Mouse (Mus musculus) lung, postnatal 0 days (tissue): ENCODE measurements around the gene Smc5. TPM values are rescaled to one million over a fixed set of nuclear protein-coding genes. Genes with fewer than 3 reads are reported as not detected.

ENCODE experiments used
- ATAC-seq: fragments of 200-750 bp; cut with Nextera tagmentation; 2 replicates; pipeline ENCODE4 v1.8.0; 2017; ENCODE audit warnings: moderate library complexity
- DNase-seq: peaks from one replicate; pipeline ENCODE4 v3.0.0-alpha.2; 2016; ENCODE audit warnings: low spot score
- H3K27ac ChIP-seq: fragments of 300-500 bp; sonication (generic); 2 replicates; pipeline ENCODE4 v1.5.1; 2014; ENCODE audit warnings: antibody characterized with exemption, mild to moderate bottlenecking, low read length, mixed read lengths
- H3K27me3 ChIP-seq: fragments of 300-500 bp; sonication (generic); replicated peaks from 2 replicates; pipeline ENCODE4 v1.6.1; 2014; ENCODE audit warnings: low read length, mixed read lengths; ENCODE audit not compliant: insufficient read depth
- H3K36me3 ChIP-seq: fragments of 300-500 bp; sonication (generic); 2 replicates; pipeline ENCODE4 v1.6.1; 2014; ENCODE audit warnings: low read length, mixed read lengths; ENCODE audit not compliant: insufficient read depth
- H3K4me1 ChIP-seq: fragments of 300-500 bp; sonication (generic); 2 replicates; pipeline ENCODE4 v1.6.1; 2014; ENCODE audit warnings: antibody characterized with exemption, low read depth, low read length, mixed read lengths; ENCODE audit not compliant: insufficient read depth
- H3K4me2 ChIP-seq: fragments of 300-500 bp; sonication (generic); replicated peaks from 2 replicates; pipeline ENCODE4 v1.6.1; 2014; ENCODE audit warnings: low read depth, mild to moderate bottlenecking, low read length, moderate library complexity, mixed read lengths
- H3K4me3 ChIP-seq: fragments of 300-500 bp; sonication (generic); 2 replicates; pipeline ENCODE4 v1.5.1; 2014; ENCODE audit warnings: low read depth, low read length
- H3K9ac ChIP-seq: fragments of 300-500 bp; sonication (generic); replicated peaks from 2 replicates; pipeline ENCODE4 v1.6.1; 2014; ENCODE audit warnings: low read depth, mild to moderate bottlenecking
- H3K9me3 ChIP-seq: fragments of 300-500 bp; sonication (generic); 2 replicates; pipeline ENCODE4 v1.6.1; 2016; ENCODE audit warnings: low read length, mixed read lengths
- CTCF ChIP-seq: IDR thresholded peaks from 2 replicates; pipeline ENCODE4 v1.5.1; 2016; ENCODE audit warnings: antibody characterized with exemption, mild to moderate bottlenecking
- EP300 ChIP-seq: IDR thresholded peaks from 2 replicates; pipeline ENCODE4 v1.6.1; 2016; ENCODE audit warnings: antibody characterized with exemption, mild to moderate bottlenecking, control low read depth
- WGBS: fragments of 180-500 bp; shearing (Covaris S2); extraction: QIAGEN DNeasy Blood & Tissue Kit; methylation state at CpG from one replicate; pipeline ENCODE4 v1.1.7; 2014; 5-methylcytosine and 5-hydroxymethylcytosine counted together
- polyA plus RNA-seq: library from polyadenylated mRNA; unstranded; fragments of >200 nt; fragmentation: Nextera tagmentation; extraction: Ambion mirVana; gene quantifications from 2 replicates; pipeline ENCODE4 v1.2.1, GENCODE M21; 2015

Gene Smc5
- polyA plus RNA-seq, 1 experiment from 2014 or later: 12.9 TPM

DNA sequence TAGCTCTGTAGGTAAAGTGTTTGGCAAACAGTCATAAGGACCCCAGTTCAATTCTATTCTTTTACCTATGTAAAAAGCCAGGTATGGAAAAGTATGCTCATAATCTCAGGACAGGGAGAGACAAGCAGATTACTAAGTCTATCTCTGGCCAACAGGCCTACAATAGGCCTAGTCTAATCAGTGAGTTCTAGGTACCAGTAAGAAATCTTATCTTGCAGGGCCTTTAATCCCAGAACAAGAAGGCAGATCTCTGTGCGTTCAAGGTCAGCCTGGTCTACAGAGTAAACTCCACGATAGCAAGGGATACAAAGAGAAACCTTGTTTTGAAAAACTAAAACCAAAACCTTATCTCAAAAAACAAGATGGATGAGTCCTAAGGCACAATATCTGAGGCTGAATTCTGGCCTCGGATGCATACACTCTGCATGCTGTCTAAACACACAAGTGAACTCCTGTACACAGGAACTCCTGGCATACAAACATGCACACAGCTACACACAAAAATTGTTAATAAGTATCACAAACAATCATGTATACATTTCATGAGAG lies 70.1 kb downstream of the Smc5 start:
- Histone ChIP-seq H3K4me3 (no peak overlapping the region), H3K27ac (no peak overlapping the region), H3K9ac (no peak overlapping the region), H3K36me3 (0 out of 2 replicates have a peak, but pooled peaks cover under 1% of the 10 kb centered on the region), H3K9me3 (no peaks in the 10 kb centered on the region), H3K4me1 (no peaks in the 10 kb centered on the region), H3K27me3 (no peaks in the 10 kb centered on the region), H3K4me2 (no peak overlapping the region)
- TF ChIP-seq EP300: no peak
- no peak for TF ChIP-seq CTCF
- DNase-seq (no peak), ATAC-seq (no peak)
- 92% methylated on average over 3 of the region's 3 CpGs for WGBS

DNA sequence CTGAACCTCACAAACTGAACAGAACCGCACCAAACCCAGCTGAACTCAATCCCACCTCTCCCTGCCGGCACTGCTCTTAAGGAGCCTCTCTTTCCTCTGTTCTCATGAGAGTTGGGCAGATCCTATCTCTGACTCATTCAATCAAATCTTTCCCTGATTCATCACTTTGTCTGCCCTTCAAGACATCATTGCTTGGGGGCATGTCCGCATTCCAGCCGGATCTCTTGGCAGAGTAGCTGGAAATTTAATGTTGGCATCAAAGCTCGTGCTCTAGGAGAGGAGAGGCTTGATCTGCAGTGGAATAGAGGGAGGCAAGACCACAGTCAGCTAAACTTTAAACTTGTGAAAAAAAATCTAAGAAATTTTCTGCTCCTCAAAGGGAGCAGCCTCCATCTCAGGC lies 71.6 kb downstream of the Smc5 start:
- H3K9ac ChIP-seq: no peak overlapping the region
- H3K27ac ChIP-seq: no peak overlapping the region
- H3K9me3 ChIP-seq: no peaks in the 10 kb centered on the region
- H3K4me2 ChIP-seq: no peak overlapping the region
- TF ChIP-seq EP300 (no peak), CTCF (no peak)
- no peaks in the 10 kb centered on the region for H3K36me3 ChIP-seq
- no peaks in the 10 kb centered on the region for H3K4me1 ChIP-seq
- H3K4me3 ChIP-seq: no peak overlapping the region
- H3K27me3 ChIP-seq: no peaks in the 10 kb centered on the region
- 96% methylated on average over 5 of the region's 5 CpGs for WGBS
- DNase-seq: no peak
- no peak for ATAC-seq

DNA sequence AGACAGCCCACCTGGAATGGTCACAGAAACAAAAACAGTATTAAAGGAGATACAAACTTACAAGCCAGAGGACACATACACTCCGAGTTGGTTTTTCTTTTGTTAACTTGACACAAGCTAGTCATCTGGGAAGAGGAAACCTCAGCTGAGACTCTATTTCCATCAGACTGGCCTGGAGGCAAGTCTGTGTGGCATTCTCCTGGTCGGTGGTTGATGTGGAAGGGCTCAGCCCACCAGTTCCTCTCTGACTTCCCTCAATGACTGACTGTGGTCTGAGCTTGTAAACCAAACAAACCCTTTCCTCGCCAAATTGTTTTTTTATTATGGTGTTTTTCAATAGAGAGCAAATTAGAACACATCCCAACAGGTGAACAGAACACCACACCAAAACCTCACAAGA lies 80.6 kb downstream of the Smc5 start:
- no peak overlapping the region for H3K27ac ChIP-seq
- H3K4me3 ChIP-seq: no peak overlapping the region
- H3K4me2 ChIP-seq: no peak overlapping the region
- no peaks in the 10 kb centered on the region for H3K9me3 ChIP-seq
- no peak for TF ChIP-seq EP300
- no peak for TF ChIP-seq CTCF
- no peak for ATAC-seq
- H3K9ac ChIP-seq: no peak overlapping the region
- 68% methylated on average over 3 of the region's 3 CpGs for WGBS
- no peaks in the 10 kb centered on the region for H3K4me1 ChIP-seq
- no peaks in the 10 kb centered on the region for H3K27me3 ChIP-seq
- H3K36me3 ChIP-seq: no peaks in the 10 kb centered on the region
- DNase-seq: no peak

DNA sequence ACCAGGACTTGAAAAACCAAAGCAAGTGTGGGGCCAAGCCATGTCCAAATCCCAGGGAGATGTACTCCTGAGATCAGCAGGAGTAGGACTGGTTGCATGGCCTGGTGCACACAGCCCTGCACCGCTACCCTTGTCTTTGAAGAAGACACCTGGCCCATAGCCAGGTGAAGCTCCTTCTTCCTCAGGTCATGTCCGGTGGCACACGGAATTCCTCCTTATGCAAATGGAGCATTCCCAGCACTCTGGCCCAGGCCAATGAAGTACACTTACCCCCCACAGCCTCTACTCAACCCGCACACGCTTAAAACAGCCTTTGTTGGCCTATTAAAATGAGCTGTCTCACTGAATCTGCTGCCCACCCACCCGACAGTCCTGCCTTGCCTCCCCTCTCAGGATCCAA lies 82.2 kb downstream of the Smc5 start:
- H3K27me3 ChIP-seq: no peaks in the 10 kb centered on the region
- whole genome bisulfite sequencing: 92% methylated on average over 6 of the region's 6 CpGs
- ATAC-seq: no peak

DNA sequence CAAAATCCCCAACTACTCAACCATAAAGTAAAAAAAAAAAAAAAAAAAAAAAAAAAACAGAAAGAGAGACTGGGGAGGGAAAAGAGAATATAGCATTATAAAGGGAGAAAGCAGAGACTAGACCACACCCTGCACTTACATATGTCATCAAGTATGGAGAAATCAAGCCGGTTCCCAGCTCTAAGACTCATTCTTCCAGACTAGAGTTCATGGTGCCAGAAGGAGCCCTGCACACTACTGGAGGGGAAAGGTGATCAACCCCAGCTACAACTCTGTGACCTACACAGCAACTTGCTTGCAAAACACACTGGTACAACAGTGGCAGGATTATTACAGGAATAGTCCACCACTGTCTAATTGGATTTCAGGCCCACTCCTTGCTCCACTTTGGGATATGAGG lies 84.0 kb downstream of the Smc5 start:
- peak; percentile 56; the same call in 1 of the 2 replicates for ATAC-seq

More for the DNA sequence above, 82.2 kb downstream of the Smc5 start:
- Histone ChIP-seq H3K4me3 (no peak overlapping the region), H3K9me3 (no peaks in the 10 kb centered on the region), H3K4me2 (no peak overlapping the region), H3K9ac (no peak overlapping the region), H3K4me1 (no peaks in the 10 kb centered on the region), H3K27ac (no peak overlapping the region), H3K36me3 (no peaks in the 10 kb centered on the region)
- DNase-seq: no peak
- TF ChIP-seq EP300 (no peak), CTCF (no peak)

DNA sequence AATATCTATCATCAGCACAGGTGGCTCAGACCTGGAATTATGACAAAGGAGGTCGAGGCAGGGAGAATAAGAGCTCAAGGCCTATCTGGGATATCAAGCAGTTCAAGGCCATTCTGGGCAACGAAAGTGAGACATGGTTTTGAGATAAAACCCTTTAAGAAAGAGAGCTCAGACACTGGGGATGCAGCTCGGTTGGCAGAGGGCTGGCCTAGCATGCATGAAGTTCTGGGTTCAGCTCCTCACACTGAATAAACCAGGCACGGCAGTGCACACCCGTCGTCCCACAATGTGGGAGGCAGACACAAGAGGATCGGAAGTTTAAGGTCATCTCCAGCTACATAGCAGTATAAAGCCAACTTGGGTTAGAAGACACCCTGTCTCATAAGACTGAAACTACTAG lies 84.7 kb downstream of the Smc5 start:
- WGBS: 85% methylated on average over 7 of the region's 7 CpGs
- TF ChIP-seq EP300 (no peak), CTCF (no peak)
- Histone ChIP-seq H3K36me3 (no peaks in the 10 kb centered on the region), H3K9ac (no peak overlapping the region), H3K27me3 (no peaks in the 10 kb centered on the region), H3K4me1 (no peaks in the 10 kb centered on the region), H3K27ac (no peak overlapping the region), H3K9me3 (no peaks in the 10 kb centered on the region), H3K4me3 (no peak overlapping the region), H3K4me2 (no peak overlapping the region)
- ATAC-seq (no peak), DNase-seq (no peak)

More for the DNA sequence above, 84.0 kb downstream of the Smc5 start:
- Histone ChIP-seq H3K36me3 (no peaks in the 10 kb centered on the region), H3K27ac (no peak overlapping the region), H3K4me1 (no peaks in the 10 kb centered on the region), H3K9ac (no peak overlapping the region), H3K9me3 (no peaks in the 10 kb centered on the region), H3K27me3 (no peaks in the 10 kb centered on the region), H3K4me3 (no peak overlapping the region), H3K4me2 (no peak overlapping the region)
- 57% methylated on average over 1 of the region's 1 CpGs for WGBS
- peak; percentile 42 for DNase-seq
- TF ChIP-seq CTCF (no peak), EP300 (no peak)

DNA sequence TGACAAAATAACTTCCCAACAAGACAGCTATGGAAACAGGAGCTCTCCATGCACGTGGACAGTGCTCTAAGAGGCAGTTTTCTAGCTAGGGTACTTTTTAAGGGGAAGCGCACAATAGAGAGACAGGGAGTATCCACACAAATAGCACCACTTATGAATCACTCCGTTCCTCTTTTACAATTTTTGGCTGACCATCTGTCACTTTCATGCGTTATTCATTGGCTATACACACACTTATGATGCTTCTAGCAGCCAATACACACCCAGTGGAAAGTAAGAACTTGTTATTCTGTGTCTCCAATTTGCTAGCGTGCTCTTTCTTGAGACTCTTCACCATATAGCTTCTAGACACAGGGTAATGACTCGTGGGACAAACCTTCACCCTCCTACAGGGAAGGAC lies 86.0 kb downstream of the Smc5 start:
- DNase-seq (no peak), ATAC-seq (no peak)
- Histone ChIP-seq H3K4me3 (no peak overlapping the region), H3K27me3 (no peaks in the 10 kb centered on the region), H3K27ac (no peak overlapping the region), H3K36me3 (no peaks in the 10 kb centered on the region), H3K9ac (no peak overlapping the region), H3K9me3 (no peaks in the 10 kb centered on the region), H3K4me2 (no peak overlapping the region), H3K4me1 (no peaks in the 10 kb centered on the region)
- WGBS: 81% methylated on average over 6 of the region's 6 CpGs
- TF ChIP-seq EP300: no peak
- TF ChIP-seq CTCF: no peak
